Mouse (Mus musculus): ENCODE measurements around the gene Slc35f2.

The Slc35f2 gene

GRCm38 (mm10) chr9:53771344-53772021 lies at the start of gene Slc35f2:
TSS of gene Slc35f2 (plus strand) at chr9:53771538.
- peak; percentile 2 to 26 for DNase-seq

GRCm38 (mm10) chr9:53740829-53741404 lies 30.4 kb upstream of the Slc35f2 start:
- DNase-seq, result no peak

DNA sequence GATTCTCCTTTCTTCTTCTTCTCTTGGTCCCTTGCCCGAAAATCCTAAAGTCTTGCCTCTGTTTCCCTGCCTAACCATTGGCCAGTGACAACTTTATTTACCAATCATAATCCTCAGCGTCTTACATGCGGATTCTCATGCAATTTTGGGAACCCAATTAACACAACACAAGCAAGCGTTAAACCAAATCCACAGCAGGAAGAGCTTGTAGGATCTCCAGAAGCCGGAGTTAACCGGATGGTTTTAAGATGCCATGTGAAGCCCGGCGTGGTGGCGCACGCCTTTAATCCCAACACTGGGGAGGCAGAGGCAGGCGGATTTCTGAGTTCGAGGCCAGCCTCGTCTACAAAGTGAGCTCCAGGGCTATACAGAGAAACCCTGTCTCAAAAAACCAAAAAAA lies 20.9 kb upstream of the Slc35f2 start:
- DNase-seq, result no peak

DNA sequence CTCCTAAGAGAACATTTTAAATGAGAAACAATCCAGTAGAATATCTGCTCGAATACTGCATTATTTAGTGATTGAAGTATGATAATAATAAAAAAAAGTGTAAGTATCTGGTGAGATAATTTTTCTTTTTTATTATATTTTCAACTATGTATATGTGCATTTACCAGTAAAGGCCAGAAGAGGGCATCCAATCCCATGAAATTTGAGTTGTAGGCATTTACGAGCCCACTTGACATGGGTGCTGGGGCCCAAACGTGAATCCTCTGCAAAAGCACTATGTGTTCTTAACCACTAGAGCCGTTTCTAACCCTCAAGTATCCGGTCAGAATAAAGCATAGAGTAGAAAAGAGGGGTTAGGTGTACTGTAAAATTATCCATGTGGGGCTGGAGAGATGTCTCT lies 20.4 kb upstream of the Slc35f2 start:
- no peak for DNase-seq

GRCm38 (mm10) chr9:53754801-53755200 lies 16.5 kb upstream of the Slc35f2 start:
- no peak for DNase-seq

DNA sequence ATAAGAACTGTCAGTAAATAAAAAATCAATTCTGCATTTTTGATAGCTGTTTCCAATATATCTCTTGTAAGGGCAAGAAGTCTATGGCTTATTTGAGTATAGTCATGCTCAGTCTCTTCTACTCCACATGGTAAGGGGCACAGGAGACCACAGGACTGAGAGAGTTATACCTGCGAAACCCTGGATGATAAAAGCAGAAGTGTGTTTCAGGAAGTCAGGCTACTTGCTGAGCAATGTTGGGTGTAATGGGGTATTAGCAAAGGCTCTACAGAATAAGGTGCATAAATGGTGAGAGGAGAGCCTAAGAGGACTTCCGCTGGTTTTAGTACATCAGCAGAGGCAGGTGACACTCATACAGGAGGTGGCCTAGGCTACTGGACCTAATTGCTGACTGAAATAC lies 13.2 kb upstream of the Slc35f2 start:
- DNase-seq, result no peak

GRCm38 (mm10) chr9:53764697-53765096 lies 6.6 kb upstream of the Slc35f2 start:
- no peak for DNase-seq

- no peak for DNase-seq
Observed at GRCm38 (mm10) chr9:53768486-53768885, 2.9 kb upstream of the Slc35f2 start.

GRCm38 (mm10) chr9:53770771-53771343 lies 481 bp upstream of the Slc35f2 start:
- DNase-seq, result peak in 1 of 2 experiments; percentile 1

DNA sequence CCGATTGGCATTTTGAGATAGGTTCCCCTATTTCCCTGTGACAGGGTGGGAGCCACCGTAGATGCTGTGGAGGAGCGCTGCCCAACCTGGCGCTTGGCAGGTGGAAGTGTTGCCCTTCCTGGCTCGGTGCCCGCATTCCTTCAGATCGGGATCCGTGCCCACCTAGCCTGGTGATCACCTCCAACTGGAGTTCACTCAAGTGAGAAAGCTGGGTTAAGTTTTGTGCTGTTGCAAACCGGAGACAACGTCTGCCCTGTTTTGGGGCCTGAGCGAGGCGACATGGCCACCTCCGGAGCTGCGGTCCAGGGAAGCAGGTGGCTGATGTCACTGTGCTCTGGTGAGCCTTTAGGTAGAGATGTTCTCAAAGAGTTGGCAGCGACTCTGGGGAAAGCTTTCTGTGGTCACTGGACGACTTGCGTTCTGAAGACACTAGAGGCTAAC lies 803 bp downstream of the Slc35f2 start:
- DNase-seq, result peak; percentile 14 to 48

DNA sequence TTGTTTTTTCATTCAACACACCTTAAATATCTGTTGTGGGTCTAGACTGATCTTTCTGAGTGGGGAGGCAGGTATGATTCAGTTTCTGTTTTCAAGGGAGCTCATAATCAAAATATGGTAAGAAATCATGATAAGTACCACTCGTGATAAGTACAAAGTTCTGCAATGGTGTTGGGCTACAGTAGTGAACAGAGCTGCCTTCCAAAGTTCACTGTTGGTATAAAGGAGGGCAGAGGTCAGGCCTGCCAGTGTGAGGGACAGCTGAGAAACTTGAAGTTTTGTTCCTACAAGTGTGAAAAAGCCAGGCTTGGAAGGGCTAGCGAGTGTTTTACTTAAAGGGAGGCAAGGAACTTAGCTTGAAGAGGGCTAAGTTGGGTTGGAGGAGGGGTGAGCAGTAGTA lies 4.2 kb downstream of the Slc35f2 start:
- DNase-seq, result no peak

GRCm38 (mm10) chr9:53786561-53787407 lies 15.4 kb downstream of the Slc35f2 start:
- DNase-seq, result no peak

- DNase-seq, result no peak
Observed at GRCm38 (mm10) chr9:53793830-53794330, 22.5 kb downstream of the Slc35f2 start.

- no peak for DNase-seq
Observed at GRCm38 (mm10) chr9:53794490-53794889, 23.2 kb downstream of the Slc35f2 start.

GRCm38 (mm10) chr9:53795351-53795750 lies 24.0 kb downstream of the Slc35f2 start:
- no peak for DNase-seq

- no peak for DNase-seq
Observed at GRCm38 (mm10) chr9:53796386-53796785, 25.0 kb downstream of the Slc35f2 start.

DNA sequence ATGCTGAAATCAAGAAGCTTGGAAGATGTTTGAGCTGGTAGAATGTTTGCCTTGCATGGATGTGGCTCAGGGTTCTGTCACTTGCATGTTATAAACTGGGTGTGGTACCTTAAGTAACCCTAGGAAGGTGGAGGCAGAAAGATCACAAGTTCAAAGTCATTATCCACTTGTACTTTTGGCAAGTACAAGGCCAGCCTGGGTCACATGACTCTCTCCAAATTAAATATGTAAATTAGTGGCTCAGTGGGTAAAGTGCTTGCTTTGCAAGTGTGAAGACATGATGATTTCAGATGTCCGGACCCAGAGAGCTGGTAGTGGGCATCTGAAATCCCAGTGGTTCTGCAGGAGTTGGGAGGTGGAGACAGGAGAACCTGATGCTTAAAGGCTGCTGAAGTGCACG lies 25.8 kb downstream of the Slc35f2 start:
- DNase-seq, result no peak

DNA sequence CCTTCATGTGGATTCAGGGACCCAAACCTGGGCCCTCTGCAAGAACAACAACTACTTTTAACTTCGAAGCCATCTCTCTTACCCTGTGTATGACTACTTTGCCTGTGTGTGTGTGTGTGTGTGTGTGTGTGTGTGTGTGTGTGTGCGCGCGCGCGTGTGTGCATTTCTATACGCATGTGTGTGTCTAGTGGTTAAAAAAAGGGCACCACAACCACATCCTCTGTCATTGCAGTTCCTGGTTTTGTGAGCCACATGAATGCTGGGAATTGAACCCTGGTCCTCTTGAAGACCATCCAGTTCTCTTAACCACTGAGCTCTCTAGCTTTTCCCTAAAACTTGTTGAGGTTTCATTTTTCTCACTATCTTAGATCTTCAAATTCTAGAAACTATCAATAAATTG lies 31.6 kb downstream of the Slc35f2 start:
- no peak for DNase-seq

DNA sequence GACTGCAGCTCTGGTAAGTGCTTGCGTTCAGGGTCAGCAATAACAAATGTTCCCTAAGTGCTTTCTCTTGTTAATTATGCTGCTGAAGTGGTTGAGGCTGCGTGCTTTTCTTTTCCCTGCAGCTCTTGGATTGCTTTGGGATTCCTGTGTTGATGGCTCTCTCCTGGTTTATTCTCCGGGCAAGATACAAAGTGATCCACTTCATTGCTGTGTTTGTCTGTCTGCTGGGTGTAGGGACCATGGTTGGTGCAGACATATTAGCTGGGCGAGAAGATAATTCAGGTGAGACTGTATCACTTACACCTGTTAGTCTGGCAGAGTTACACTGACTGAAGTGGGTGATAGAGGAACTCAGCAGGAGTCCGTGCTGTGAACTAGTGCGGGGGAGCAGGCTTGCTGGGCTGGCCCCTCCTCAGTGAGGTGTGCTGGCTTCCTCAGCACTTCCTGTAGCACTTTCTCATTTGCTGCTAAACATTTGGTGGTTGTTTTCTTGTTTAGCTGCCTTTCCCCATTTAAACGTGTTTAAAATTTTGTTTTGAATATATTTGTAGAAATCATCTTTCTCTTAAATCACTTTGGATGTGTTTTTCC lies 35.3 kb downstream of the Slc35f2 start:
- DNase-seq, result no peak

- no peak for DNase-seq
Observed at GRCm38 (mm10) chr9:53813418-53813817, 42.1 kb downstream of the Slc35f2 start.

GRCm38 (mm10) chr9:53818760-53819159 lies 47.4 kb downstream of the Slc35f2 start:
- DNase-seq, result peak; percentile 41 to 51

- DNase-seq, result peak; percentile 3 to 4
Observed at GRCm38 (mm10) chr9:53825318-53825717, 54.0 kb downstream of the Slc35f2 start.

All from cerebellum, adult 18-20 months (tissue).